Mouse (Mus musculus): ENCODE data around the gene Rabac1. TPM values are rescaled to one million over a fixed set of nuclear protein-coding genes. Genes with fewer than 3 reads are reported as not detected.

The Rabac1 gene
- polyA plus RNA-seq, 1 experiment from 2014 or later = 156 TPM

- peaks cover 6% of the 10 kb centered on the region; the same call in 1 of the 2 replicates for H3K4me1 ChIP-seq
- 83% methylated on average over 8 of the region's 8 CpGs for WGBS
- no peaks in the 10 kb centered on the region for H3K9me3 ChIP-seq
- peaks cover 58% of the 10 kb centered on the region for H3K27me3 ChIP-seq
- H3K27ac ChIP-seq = no peak overlapping the region
- H3K36me3 ChIP-seq = no peaks in the 10 kb centered on the region
- no peak overlapping the region for H3K9ac ChIP-seq
- H3K4me3 ChIP-seq = no peak overlapping the region
- H3K4me2 ChIP-seq = no peak overlapping the region
- no peak for ATAC-seq (ENCODE audit: borderline replicate concordance, extremely low read depth, low FRiP score, low TSS enrichment)
Observed at GRCm38 (mm10) chr7:25003820-25004388, 31.4 kb upstream of the Rabac1 start.

- H3K9me3 ChIP-seq = no peaks in the 10 kb centered on the region
- no peak for ATAC-seq (ENCODE audit: borderline replicate concordance, extremely low read depth, low FRiP score, low TSS enrichment)
- H3K9ac ChIP-seq = no peak overlapping the region
- H3K36me3 ChIP-seq = no peaks in the 10 kb centered on the region
- peaks cover 6% of the 10 kb centered on the region; the same call in 1 of the 2 replicates for H3K4me1 ChIP-seq
- WGBS = 33% methylated on average over 11 of the region's 11 CpGs
- H3K27me3 ChIP-seq = peaks cover 51% of the 10 kb centered on the region
- no peak overlapping the region for H3K4me3 ChIP-seq
- H3K4me2 ChIP-seq = no peak overlapping the region
- H3K27ac ChIP-seq = no peak overlapping the region
Observed at GRCm38 (mm10) chr7:25003291-25003690, 30.7 kb upstream of the Rabac1 start.

- no peak overlapping the region for H3K4me2 ChIP-seq
- no peaks in the 10 kb centered on the region for H3K9me3 ChIP-seq
- no peak overlapping the region for H3K27ac ChIP-seq
- no peaks in the 10 kb centered on the region for H3K36me3 ChIP-seq
- H3K4me3 ChIP-seq = no peak overlapping the region
- H3K9ac ChIP-seq = no peak overlapping the region
- 68% methylated on average over 12 of the region's 12 CpGs for WGBS
- H3K4me1 ChIP-seq = peaks cover 5% of the 10 kb centered on the region; the same call in 1 of the 2 replicates
- peaks cover 26% of the 10 kb centered on the region for H3K27me3 ChIP-seq
- ATAC-seq (ENCODE audit: borderline replicate concordance, extremely low read depth, low FRiP score, low TSS enrichment) = no peak
Observed at GRCm38 (mm10) chr7:25000711-25001110, 28.2 kb upstream of the Rabac1 start.

- no peak overlapping the region for H3K9ac ChIP-seq
- H3K36me3 ChIP-seq = no peaks in the 10 kb centered on the region
- H3K4me3 ChIP-seq = no peak overlapping the region
- H3K4me2 ChIP-seq = no peak overlapping the region
- 54% methylated on average over 7 of the region's 7 CpGs for WGBS
- ATAC-seq (ENCODE audit: borderline replicate concordance, extremely low read depth, low FRiP score, low TSS enrichment) = no peak
- H3K9me3 ChIP-seq = no peaks in the 10 kb centered on the region
- H3K27me3 ChIP-seq = peaks cover 21% of the 10 kb centered on the region
- no peak overlapping the region for H3K27ac ChIP-seq
- H3K4me1 ChIP-seq = 0 out of 2 replicates have a peak, but pooled peaks cover under 1% of the 10 kb centered on the region
Observed at GRCm38 (mm10) chr7:25000211-25000610, 27.7 kb upstream of the Rabac1 start.

- WGBS = 61% methylated on average over 6 of the region's 6 CpGs
- H3K9me3 ChIP-seq = no peaks in the 10 kb centered on the region
- no peak overlapping the region for H3K27ac ChIP-seq
- no peak for ATAC-seq (ENCODE audit: borderline replicate concordance, extremely low read depth, low FRiP score, low TSS enrichment)
- H3K4me3 ChIP-seq = no peak overlapping the region
- no peak overlapping the region for H3K4me2 ChIP-seq
- no peaks in the 10 kb centered on the region for H3K36me3 ChIP-seq
- no peak overlapping the region for H3K9ac ChIP-seq
- H3K4me1 ChIP-seq = no peaks in the 10 kb centered on the region
- H3K27me3 ChIP-seq = no peaks in the 10 kb centered on the region
Observed at GRCm38 (mm10) chr7:24993081-24993480, 20.5 kb upstream of the Rabac1 start.

- Histone ChIP-seq H3K4me2 (no peak overlapping the region), H3K4me1 (no peaks in the 10 kb centered on the region), H3K9ac (no peak overlapping the region), H3K27me3 (no peaks in the 10 kb centered on the region), H3K9me3 (no peaks in the 10 kb centered on the region), H3K4me3 (no peak overlapping the region), H3K36me3 (no peaks in the 10 kb centered on the region), H3K27ac (no peak overlapping the region)
- no peak for ATAC-seq (ENCODE audit: borderline replicate concordance, extremely low read depth, low FRiP score, low TSS enrichment)
- WGBS = 84% methylated on average over 8 of the region's 8 CpGs
Observed at GRCm38 (mm10) chr7:24990478-24990877, 17.9 kb upstream of the Rabac1 start.

- H3K27me3 ChIP-seq = no peaks in the 10 kb centered on the region
- H3K36me3 ChIP-seq = no peaks in the 10 kb centered on the region
- no peak overlapping the region for H3K4me3 ChIP-seq
- WGBS = 76% methylated on average over 14 of the region's 14 CpGs
- H3K9ac ChIP-seq = no peak overlapping the region
- no peaks in the 10 kb centered on the region for H3K9me3 ChIP-seq
- no peak overlapping the region for H3K4me2 ChIP-seq
- no peak overlapping the region for H3K27ac ChIP-seq
- H3K4me1 ChIP-seq = no peaks in the 10 kb centered on the region
- no peak for ATAC-seq (ENCODE audit: borderline replicate concordance, extremely low read depth, low FRiP score, low TSS enrichment)
Observed at GRCm38 (mm10) chr7:24987941-24988340, 15.4 kb upstream of the Rabac1 start.

- H3K9ac ChIP-seq = no peak overlapping the region
- H3K4me3 ChIP-seq = no peak overlapping the region
- H3K27me3 ChIP-seq = no peaks in the 10 kb centered on the region
- H3K9me3 ChIP-seq = no peaks in the 10 kb centered on the region
- H3K4me2 ChIP-seq = no peak overlapping the region
- no peak overlapping the region for H3K27ac ChIP-seq
- WGBS = 65% methylated on average over 5 of the region's 5 CpGs
- ATAC-seq (ENCODE audit: borderline replicate concordance, extremely low read depth, low FRiP score, low TSS enrichment) = no peak
- no peaks in the 10 kb centered on the region for H3K36me3 ChIP-seq
- H3K4me1 ChIP-seq = no peaks in the 10 kb centered on the region
Observed at GRCm38 (mm10) chr7:24985799-24986198, 13.2 kb upstream of the Rabac1 start.

GRCm38 (mm10) chr7:24984307-24984706 is 11.8 kb upstream of the Rabac1 start:
- Histone ChIP-seq H3K36me3 (no peaks in the 10 kb centered on the region), H3K9ac (no peak overlapping the region), H3K27ac (no peak overlapping the region), H3K9me3 (no peaks in the 10 kb centered on the region), H3K4me2 (no peak overlapping the region), H3K27me3 (no peaks in the 10 kb centered on the region), H3K4me1 (no peaks in the 10 kb centered on the region), H3K4me3 (no peak overlapping the region)
- WGBS = 86% methylated on average over 2 of the region's 2 CpGs
- no peak for ATAC-seq (ENCODE audit: borderline replicate concordance, extremely low read depth, low FRiP score, low TSS enrichment)

GRCm38 (mm10) chr7:24983396-24983795 is 10.8 kb upstream of the Rabac1 start:
- Histone ChIP-seq H3K4me1 (no peaks in the 10 kb centered on the region), H3K9ac (no peak overlapping the region), H3K4me3 (no peak overlapping the region), H3K4me2 (no peak overlapping the region), H3K36me3 (no peaks in the 10 kb centered on the region), H3K9me3 (no peaks in the 10 kb centered on the region), H3K27ac (no peak overlapping the region), H3K27me3 (no peaks in the 10 kb centered on the region)
- no peak for ATAC-seq (ENCODE audit: borderline replicate concordance, extremely low read depth, low FRiP score, low TSS enrichment)
- WGBS = 75% methylated on average over 5 of the region's 5 CpGs

- WGBS = 67% methylated on average over 7 of the region's 7 CpGs
- Histone ChIP-seq H3K9ac (no peak overlapping the region), H3K36me3 (no peaks in the 10 kb centered on the region), H3K4me3 (no peak overlapping the region), H3K27me3 (no peaks in the 10 kb centered on the region), H3K4me1 (no peaks in the 10 kb centered on the region), H3K4me2 (no peak overlapping the region), H3K9me3 (no peaks in the 10 kb centered on the region), H3K27ac (no peak overlapping the region)
- ATAC-seq (ENCODE audit: borderline replicate concordance, extremely low read depth, low FRiP score, low TSS enrichment) = no peak
Observed at GRCm38 (mm10) chr7:24980439-24980838, 7.9 kb upstream of the Rabac1 start.

- no peak overlapping the region for H3K9ac ChIP-seq
- H3K27me3 ChIP-seq = no peaks in the 10 kb centered on the region
- no peak overlapping the region for H3K4me2 ChIP-seq
- ATAC-seq (ENCODE audit: borderline replicate concordance, extremely low read depth, low FRiP score, low TSS enrichment) = no peak
- 81% methylated on average over 7 of the region's 7 CpGs for WGBS
- H3K4me3 ChIP-seq = no peak overlapping the region
- no peaks in the 10 kb centered on the region for H3K36me3 ChIP-seq
- no peak overlapping the region for H3K27ac ChIP-seq
- no peaks in the 10 kb centered on the region for H3K9me3 ChIP-seq
- H3K4me1 ChIP-seq = no peaks in the 10 kb centered on the region
Observed at GRCm38 (mm10) chr7:24978781-24979180, 6.2 kb upstream of the Rabac1 start.
